Mouse (Mus musculus) thymus, adult 2 months (tissue): Measurements from ENCODE around the gene Slain2. TPM values are rescaled to one million over a fixed set of nuclear protein-coding genes. Genes with fewer than 3 reads are reported as not detected.

Experiments used
- DNase-seq: peaks from one replicate; pipeline ENCODE4 v3.0.0; 2021
- H3K27ac ChIP-seq: fragments of 200-500 bp; 2 replicates; pipeline ENCODE4 v1.5.1; 2012; ENCODE audit warnings: low read length, control low read depth; ENCODE audit not compliant: control insufficient read depth, insufficient read depth
- H3K27me3 ChIP-seq: fragments of 200-500 bp; 2 replicates; pipeline ENCODE4 v1.6.1; 2012; ENCODE audit warnings: mild to moderate bottlenecking, low read length, moderate library complexity, mixed read lengths; ENCODE audit not compliant: control insufficient read depth, insufficient read depth
- H3K36me3 ChIP-seq: fragments of 200-500 bp; 2 replicates; pipeline ENCODE4 v1.6.1; 2012; ENCODE audit warnings: mild to moderate bottlenecking, low read length, moderate library complexity; ENCODE audit not compliant: control insufficient read depth, insufficient read depth
- H3K4me1 ChIP-seq: fragments of 200-500 bp; replicated peaks from 2 replicates; pipeline ENCODE4 v1.6.1; 2012; ENCODE audit warnings: low read length; ENCODE audit not compliant: control insufficient read depth, insufficient read depth
- H3K4me3 ChIP-seq: fragments of 200-500 bp; 2 replicates; pipeline ENCODE4 v1.5.1; 2012; ENCODE audit warnings: mild to moderate bottlenecking, low read length, control low read depth, moderate library complexity; ENCODE audit not compliant: control insufficient read depth, insufficient read depth
- CTCF ChIP-seq: fragments of 200-500 bp; IDR thresholded peaks from 2 replicates; pipeline ENCODE4 v1.5.1; 2012; ENCODE audit warnings: mild to moderate bottlenecking, control low read depth, low read length, moderate library complexity, borderline replicate concordance; ENCODE audit not compliant: control insufficient read depth, poor library complexity, insufficient read depth; ENCODE audit errors: extremely low read depth
- POLR2A ChIP-seq: fragments of 200-500 bp; IDR thresholded peaks from 2 replicates; pipeline ENCODE4 v1.6.1; 2012; ENCODE audit warnings: mild to moderate bottlenecking, low read length, control low read depth, moderate library complexity; ENCODE audit not compliant: control insufficient read depth, poor library complexity, insufficient read depth; ENCODE audit errors: extremely low read depth
- WGBS: fragments of 180-500 bp; shearing (Covaris S2); methylation state at CpG from one replicate; pipeline ENCODE4 v1.1.7; 2018; 5-methylcytosine and 5-hydroxymethylcytosine counted together
- polyA plus RNA-seq: library from polyadenylated mRNA; depleted of rRNA; stranded (reverse); fragments of >200 nt; gene quantifications from 2 replicates; pipeline ENCODE4 v1.2.3, GENCODE M21; 2012

Slain2 gene
- polyA plus RNA-seq, 1 experiment = 24.2 TPM

DNA sequence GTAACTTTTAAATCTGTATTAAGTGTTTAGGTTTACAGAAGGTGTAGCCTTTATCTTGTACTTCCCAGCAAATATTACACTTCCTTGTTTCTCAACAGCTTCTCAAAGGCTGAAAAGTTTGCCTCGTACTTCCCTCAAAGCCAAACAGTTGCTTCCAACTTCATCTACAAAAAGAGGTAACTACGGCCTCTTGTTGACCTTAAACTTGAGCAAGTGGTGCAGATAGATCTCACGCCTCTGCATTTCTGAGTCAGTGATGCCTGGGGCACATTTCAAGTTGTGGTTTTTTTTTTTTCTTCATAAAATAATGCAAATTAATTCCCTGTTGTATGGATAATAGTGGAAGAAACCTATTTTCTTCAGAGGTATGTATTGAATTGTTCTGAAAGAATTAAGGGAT is 51.6 kb downstream of the Slain2 start:
- peaks cover 4% of the 10 kb centered on the region; the same call in 1 of the 2 replicates for H3K36me3 ChIP-seq
- no peak for DNase-seq
- TF ChIP-seq CTCF (no peak), POLR2A (no peak)
- no peak overlapping the region for H3K4me3 ChIP-seq
- 97% methylated on average over 3 of the region's 3 CpGs for WGBS
- no peaks in the 10 kb centered on the region for H3K4me1 ChIP-seq
- no peaks in the 10 kb centered on the region for H3K27me3 ChIP-seq
- H3K27ac ChIP-seq = no peak overlapping the region

DNA sequence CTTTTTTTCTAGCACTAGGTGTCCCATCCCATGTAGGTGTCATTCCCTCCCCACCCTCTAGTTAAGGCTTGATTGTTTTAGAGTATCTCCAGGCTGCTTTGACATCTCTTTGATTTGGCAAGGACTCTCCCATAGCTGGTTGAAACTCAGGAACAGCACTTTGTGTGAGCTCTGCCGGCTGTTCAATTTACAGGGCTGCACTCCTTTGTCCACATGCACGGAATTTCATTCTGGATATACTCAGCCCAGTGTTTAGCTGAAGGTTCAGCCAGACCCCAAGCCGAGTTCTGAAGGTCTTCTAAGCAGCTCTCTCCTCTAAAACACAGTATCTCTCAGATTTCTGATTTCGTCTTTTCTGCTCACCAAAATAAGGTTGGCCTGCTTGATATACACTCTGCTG is 58.3 kb downstream of the Slain2 start:
- no peaks in the 10 kb centered on the region for H3K27me3 ChIP-seq
- TF ChIP-seq POLR2A (no peak), CTCF (no peak)
- peaks cover 21% of the 10 kb centered on the region; the same call in 1 of the 2 replicates for H3K36me3 ChIP-seq
- no peak overlapping the region for H3K27ac ChIP-seq
- no peaks in the 10 kb centered on the region for H3K4me1 ChIP-seq
- WGBS = 98% methylated on average over 4 of the region's 4 CpGs
- no peak for DNase-seq
- no peak overlapping the region for H3K4me3 ChIP-seq

DNA sequence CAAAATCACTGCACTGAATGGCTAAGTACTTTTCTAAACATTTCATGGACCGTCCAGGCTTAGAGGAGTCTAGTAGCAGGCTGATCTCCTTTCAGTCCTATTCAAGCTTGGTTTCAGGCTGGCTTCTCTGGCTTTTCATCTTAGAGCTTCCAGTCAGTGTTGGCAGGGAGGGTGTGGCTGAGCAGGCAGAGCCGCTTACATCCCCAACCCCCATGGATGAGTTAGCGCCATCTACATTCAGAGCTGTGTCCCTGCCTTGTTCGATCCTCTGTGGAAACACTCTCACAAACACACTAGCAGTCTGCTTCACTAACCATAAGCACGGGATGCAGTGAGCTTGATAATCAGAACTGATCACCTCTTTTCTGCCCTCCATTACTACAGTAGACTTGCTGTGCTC is 58.8 kb downstream of the Slain2 start:
- TF ChIP-seq POLR2A (no peak), CTCF (no peak)
- Histone ChIP-seq H3K4me3 (no peak overlapping the region), H3K4me1 (no peaks in the 10 kb centered on the region), H3K36me3 (peaks cover 21% of the 10 kb centered on the region; the same call in 1 of the 2 replicates), H3K27ac (no peak overlapping the region), H3K27me3 (no peaks in the 10 kb centered on the region)
- WGBS = 93% methylated on average over 5 of the region's 5 CpGs
- no peak for DNase-seq

DNA sequence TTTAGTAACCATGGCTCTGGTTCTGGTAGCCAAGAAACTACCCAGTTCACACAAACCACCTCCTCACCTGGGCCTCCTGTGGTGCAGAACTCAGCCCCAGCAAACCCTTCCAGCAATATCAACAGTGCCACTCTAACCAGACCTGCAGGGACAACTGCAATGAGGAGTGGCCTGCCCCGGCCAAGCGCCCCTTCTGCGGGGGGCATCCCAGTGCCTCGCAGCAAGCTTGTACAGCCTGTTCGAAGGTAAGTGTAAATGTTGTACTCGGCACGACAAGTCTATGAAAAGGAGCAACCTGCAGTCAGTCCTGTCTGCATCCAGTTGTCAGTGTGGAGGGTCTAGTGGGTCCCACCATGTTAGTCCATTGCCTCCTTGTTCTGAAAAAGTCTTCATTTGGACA is 60.5 kb downstream of the Slain2 start, which contains the start of gene Gm10135:
Gene Gm10135 (minus strand): TSS at position 101 of the 400 bp plus-strand sequence.
- H3K4me1 ChIP-seq = no peaks in the 10 kb centered on the region
- no peak within 1 kb of the TSS for H3K27ac ChIP-seq
- H3K36me3 ChIP-seq = peaks cover 21% of the 10 kb centered on the region; the same call in 1 of the 2 replicates
- H3K4me3 ChIP-seq = no peak within 1 kb of the TSS
- no peak for TF ChIP-seq POLR2A
- no peak for TF ChIP-seq CTCF
- DNase-seq = no peak
- H3K27me3 ChIP-seq = no peaks in the 10 kb centered on the region
- 98% methylated on average over 7 of the region's 7 CpGs for WGBS

DNA sequence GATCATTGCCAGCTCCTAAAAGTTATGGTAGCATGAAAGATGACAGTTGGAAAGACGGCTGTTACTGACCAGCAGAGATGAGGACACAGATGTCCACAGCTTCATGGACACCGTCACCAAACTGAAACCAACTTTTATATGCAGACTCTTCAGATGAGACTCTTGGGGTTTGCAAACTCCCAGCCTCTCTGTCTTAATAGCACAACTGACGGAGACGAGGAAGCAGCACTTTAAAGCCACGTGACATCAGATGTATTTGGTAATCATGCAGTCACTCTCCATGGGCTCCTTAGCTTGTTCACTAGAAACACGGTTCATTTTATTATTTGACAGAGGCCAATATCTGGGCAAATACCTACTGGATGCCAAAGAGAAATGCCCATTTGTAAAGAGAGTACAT is 61.9 kb downstream of the Slain2 start:
- no peak for TF ChIP-seq CTCF
- no peak for TF ChIP-seq POLR2A
- Histone ChIP-seq H3K4me1 (no peaks in the 10 kb centered on the region), H3K36me3 (peaks cover 21% of the 10 kb centered on the region; the same call in 1 of the 2 replicates), H3K27me3 (no peaks in the 10 kb centered on the region), H3K4me3 (no peak overlapping the region), H3K27ac (no peak overlapping the region)
- WGBS = 95% methylated on average over 6 of the region's 6 CpGs
- no peak for DNase-seq

DNA sequence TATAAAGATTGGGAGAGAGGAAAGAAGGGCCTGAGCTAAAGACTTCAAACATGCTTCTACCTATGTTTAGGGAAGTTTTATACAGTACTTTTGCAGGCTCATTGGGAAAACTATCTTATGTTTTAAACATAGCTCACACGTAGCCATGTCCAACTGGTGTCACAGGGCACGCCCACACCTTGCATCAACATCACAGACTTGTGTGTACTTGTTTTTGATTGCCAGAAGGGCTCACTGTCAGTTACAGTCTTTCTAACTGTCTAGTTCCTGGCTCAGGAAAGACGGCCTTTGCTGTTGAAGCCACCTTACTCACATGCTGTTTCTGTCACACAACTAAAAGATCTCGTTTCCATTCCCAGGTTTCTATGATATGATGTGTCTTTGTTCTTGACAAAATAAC is 62.4 kb downstream of the Slain2 start:
- WGBS = 96% methylated on average over 4 of the region's 4 CpGs
- peaks cover 21% of the 10 kb centered on the region; the same call in 1 of the 2 replicates for H3K36me3 ChIP-seq

DNA sequence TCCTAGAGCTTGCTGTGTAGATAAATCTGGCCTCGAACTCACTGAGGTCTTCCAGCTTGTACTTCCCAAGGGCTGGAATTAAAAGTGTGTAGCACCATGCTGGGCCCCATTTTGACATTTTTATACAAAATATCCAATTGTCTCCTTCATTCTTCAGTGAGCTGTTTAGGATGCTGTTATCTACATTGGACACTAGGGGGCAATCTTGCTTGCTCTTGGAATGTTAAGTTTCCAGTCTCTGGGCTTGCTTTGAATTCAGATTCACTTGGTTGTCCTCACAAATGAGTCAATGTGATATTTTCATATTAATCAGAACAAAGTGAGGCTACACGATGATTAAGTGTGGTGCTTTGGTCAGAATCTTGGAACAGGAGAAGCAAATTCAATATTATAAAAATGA is 70.0 kb downstream of the Slain2 start:
- Histone ChIP-seq H3K27me3 (no peaks in the 10 kb centered on the region), H3K4me3 (no peak overlapping the region), H3K27ac (no peak overlapping the region), H3K36me3 (no peaks in the 10 kb centered on the region), H3K4me1 (no peaks in the 10 kb centered on the region)
- TF ChIP-seq CTCF (no peak), POLR2A (no peak)
- peak; percentile 10 for DNase-seq
- WGBS = 9% methylated on average over 2 of the region's 2 CpGs

More for the DNA sequence above, 62.4 kb downstream of the Slain2 start:
- Histone ChIP-seq H3K27ac (no peak overlapping the region), H3K4me3 (no peak overlapping the region), H3K27me3 (no peaks in the 10 kb centered on the region), H3K4me1 (no peaks in the 10 kb centered on the region)
- DNase-seq = no peak
- TF ChIP-seq CTCF (no peak), POLR2A (no peak)
